Mouse (Mus musculus) lung, postnatal 0 days (tissue): ENCODE measurements around the gene Crocc2.

Source experiments
- CTCF ChIP-seq: IDR thresholded peaks from 2 replicates; pipeline ENCODE4 v1.5.1; 2016; ENCODE audit warnings: antibody characterized with exemption, mild to moderate bottlenecking
- EP300 ChIP-seq: IDR thresholded peaks from 2 replicates; pipeline ENCODE4 v1.6.1; 2016; ENCODE audit warnings: antibody characterized with exemption, mild to moderate bottlenecking, control low read depth

DNA sequence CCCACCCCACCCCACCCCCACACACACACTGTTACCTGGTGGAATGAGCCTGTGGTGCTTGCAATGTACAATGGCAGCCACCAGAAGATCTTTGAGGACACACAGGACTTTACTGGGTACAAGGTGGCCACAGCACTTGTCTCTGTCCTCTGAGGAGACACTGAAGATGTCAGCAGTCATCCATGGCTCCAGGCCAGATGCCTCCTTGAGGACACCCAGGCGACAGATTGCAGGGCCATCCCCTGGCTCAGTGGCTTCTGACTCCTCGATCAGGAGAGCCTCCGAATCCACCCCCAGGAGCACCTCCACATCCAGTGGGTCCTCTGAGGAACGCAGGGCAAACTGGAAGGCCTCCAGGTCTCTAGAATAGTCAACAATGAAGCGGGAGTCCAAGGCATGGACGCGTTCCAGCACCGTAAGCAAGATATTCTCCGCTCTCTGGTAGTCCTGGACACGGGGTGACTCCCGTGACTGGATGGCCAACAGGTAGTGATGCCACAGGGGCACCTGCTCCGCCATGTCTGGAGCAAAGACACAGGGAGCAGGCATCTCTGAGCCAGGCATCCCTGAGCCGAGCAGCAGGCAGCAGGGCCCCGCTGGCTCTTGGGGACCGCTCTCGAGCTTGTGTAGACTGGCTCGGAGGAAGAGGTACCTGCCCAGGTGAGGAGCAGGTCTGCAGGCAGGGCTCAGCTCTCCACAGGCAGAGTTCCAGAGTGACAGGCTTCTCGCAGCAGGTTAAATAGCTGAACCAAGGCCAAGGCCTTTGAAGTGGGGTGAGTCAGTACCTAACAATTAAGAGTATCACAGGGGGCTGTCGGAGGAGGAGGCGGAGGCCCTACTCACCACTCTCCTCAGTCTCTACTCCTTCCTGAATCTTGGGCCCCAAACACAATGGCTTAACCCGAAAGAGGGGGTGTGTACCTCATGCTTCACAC, 8.7 kb upstream of the Crocc2 start:
- no peak for TF ChIP-seq CTCF
- TF ChIP-seq EP300, result peak; percentile 87
